Mouse (Mus musculus): ENCODE measurements around the gene 1700025G04Rik. TPM values are rescaled to one million over a fixed set of nuclear protein-coding genes. Genes with fewer than 3 reads are reported as not detected.

Gene 1700025G04Rik
- polyA plus RNA-seq, 1 experiment, result 2.3 TPM

DNA sequence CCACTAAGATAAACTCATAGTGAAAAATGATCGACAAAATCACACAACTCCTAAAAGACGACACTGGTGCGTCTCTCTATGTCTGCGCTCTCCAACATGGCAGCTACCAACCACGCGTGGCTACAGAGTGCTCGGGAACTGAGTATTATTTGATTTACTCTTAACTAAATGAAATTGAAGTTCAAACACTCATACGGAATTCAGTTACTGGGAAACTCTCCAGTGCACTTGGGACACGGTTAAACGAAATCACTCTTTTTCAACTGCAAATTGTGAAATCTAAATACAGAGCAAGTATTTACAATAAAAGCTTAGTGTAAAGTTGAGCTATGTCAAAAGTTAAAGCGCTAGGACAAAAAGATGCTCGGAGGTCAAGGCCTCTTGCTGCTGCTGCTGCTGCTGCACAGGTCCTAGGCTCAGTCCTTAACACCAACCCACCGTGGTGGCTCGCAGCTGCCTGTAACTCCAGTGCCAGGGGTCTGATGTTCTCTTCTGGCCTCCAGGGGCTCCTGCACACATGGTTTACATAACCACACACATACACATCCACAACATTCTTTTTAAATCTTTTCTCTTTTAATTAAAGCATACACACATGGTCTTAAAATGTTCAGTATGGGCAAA, 13.6 kb downstream of the 1700025G04Rik start:
- no peak for DNase-seq (ENCODE audit: low read depth)

- no peak for DNase-seq (ENCODE audit: low read depth)
Observed at GRCm38 (mm10) chr1:152075725-152076124, 14.2 kb downstream of the 1700025G04Rik start.

DNA sequence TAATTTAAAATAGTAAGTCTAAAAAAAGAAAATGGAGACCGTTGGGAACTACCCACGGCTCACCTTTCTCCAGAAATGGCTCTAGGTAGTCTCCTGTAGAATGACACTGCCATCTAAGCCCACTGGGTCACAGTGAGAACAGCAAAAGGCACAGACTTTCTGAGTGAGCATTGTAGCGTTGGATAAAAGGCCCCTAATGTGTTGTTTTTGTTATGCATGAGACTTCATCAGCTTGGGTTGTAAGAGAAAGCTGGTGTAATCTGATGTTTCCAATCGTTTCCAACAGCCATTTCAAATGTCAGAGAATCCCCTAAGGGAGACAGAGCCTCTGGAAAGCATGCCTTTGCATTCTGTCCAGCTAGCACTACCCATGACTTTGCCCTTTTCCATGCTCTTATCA, 19.5 kb downstream of the 1700025G04Rik start:
- DNase-seq (ENCODE audit: low read depth), result no peak

- no peak for DNase-seq (ENCODE audit: low read depth)
Observed at GRCm38 (mm10) chr1:152069745-152070144, 20.2 kb downstream of the 1700025G04Rik start.

- no peak for DNase-seq (ENCODE audit: low read depth)
Observed at GRCm38 (mm10) chr1:152067919-152068318, 22.0 kb downstream of the 1700025G04Rik start.

- no peak for DNase-seq (ENCODE audit: low read depth)
Observed at GRCm38 (mm10) chr1:152065527-152065926, 24.4 kb downstream of the 1700025G04Rik start.

GRCm38 (mm10) chr1:152063357-152064145, 26.4 kb downstream of the 1700025G04Rik start:
- no peak for DNase-seq (ENCODE audit: low read depth)

GRCm38 (mm10) chr1:152061745-152062144, 28.2 kb downstream of the 1700025G04Rik start:
- peak; percentile 95 for DNase-seq (ENCODE audit: low read depth)

DNA sequence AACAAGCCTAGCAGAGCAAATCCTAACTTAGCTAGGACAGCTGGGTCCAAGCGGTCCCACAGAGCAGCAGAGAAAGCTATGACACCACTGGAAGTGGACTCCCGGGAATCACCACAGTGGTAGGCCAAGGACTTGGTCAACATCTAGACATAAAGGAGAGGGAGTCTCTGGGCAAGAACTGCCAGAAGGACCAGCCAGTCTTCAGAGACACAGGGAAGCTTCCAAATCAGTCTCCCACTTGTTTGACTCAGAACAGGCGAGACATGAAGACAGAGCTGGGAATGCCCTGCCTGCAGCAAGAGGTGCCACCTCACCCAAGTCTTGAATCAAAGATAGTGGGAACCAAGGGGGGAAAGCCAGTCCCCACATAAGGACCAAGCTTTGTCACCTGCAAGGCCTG, 29.7 kb downstream of the 1700025G04Rik start:
- no peak for DNase-seq (ENCODE audit: low read depth)

GRCm38 (mm10) chr1:152058776-152059175, 31.1 kb downstream of the 1700025G04Rik start:
- DNase-seq (ENCODE audit: low read depth), result no peak

DNA sequence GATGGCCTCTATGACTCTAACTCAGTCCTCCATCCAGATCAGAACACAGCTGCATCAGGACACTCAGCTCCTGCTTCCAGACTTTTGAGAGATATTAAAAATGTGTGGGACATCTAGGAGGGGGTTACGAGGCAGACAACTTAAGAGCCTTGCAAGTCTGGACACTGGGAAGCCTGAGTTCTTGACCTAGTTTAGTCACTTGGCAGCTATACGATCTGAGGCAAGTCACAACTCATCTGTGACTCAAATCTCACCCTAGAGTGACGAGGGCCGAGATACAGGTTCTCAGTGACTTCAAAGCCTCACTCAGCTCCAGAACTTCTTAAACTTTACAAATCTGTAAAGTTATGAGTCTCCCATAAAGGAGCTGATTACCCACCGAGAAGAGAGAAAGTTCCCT, 36.8 kb downstream of the 1700025G04Rik start:
- no peak for DNase-seq (ENCODE audit: low read depth)

DNA sequence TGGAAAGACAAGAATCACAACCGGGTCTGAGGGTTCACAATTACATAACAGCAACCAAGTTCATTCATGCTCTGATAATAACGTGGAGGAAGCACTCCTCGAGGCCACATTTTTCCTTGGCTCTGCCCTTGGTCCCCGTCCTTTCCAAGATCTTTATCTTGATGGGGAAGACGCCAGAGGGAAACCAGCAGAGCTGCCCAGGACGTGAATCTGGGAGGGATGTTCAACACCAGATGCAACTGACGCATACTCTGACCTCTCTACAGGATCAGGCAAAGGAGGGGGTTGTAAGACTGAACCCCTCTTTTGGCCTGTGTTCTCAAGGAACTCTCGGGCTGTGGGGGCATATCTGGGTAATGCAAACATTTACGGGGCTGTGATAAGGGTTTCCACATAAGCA, 38.1 kb downstream of the 1700025G04Rik start:
- peak; percentile 75 for DNase-seq (ENCODE audit: low read depth)

- no peak for DNase-seq (ENCODE audit: low read depth)
Observed at GRCm38 (mm10) chr1:152050037-152050436, 39.9 kb downstream of the 1700025G04Rik start.

GRCm38 (mm10) chr1:152048291-152048690, 41.6 kb downstream of the 1700025G04Rik start:
- no peak for DNase-seq (ENCODE audit: low read depth)

- DNase-seq (ENCODE audit: low read depth), result no peak
Observed at GRCm38 (mm10) chr1:152047416-152047815, 42.5 kb downstream of the 1700025G04Rik start.

- DNase-seq (ENCODE audit: low read depth), result no peak
Observed at GRCm38 (mm10) chr1:152043453-152043852, 46.5 kb downstream of the 1700025G04Rik start.

DNA sequence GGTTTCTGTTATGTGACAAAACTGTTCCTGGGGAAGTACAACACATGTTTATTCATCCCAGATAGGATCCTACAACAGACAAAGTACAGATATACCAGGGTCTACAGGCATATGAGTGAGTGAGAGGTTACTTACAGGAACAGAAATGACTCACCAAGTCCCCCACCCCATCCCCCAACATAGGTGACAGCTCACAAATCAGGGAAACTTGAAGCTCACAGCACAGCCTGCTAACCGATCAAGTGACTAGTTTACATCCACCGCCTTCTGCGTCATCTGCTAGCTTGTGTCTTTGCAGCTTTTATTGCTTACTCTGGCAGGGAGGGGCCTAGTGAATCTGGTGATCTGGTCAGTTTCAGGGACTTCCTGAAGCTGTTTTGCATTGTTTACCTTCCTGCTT, 47.5 kb downstream of the 1700025G04Rik start:
- no peak for DNase-seq (ENCODE audit: low read depth)

GRCm38 (mm10) chr1:152041005-152041404, 48.9 kb downstream of the 1700025G04Rik start:
- DNase-seq (ENCODE audit: low read depth), result no peak

DNA sequence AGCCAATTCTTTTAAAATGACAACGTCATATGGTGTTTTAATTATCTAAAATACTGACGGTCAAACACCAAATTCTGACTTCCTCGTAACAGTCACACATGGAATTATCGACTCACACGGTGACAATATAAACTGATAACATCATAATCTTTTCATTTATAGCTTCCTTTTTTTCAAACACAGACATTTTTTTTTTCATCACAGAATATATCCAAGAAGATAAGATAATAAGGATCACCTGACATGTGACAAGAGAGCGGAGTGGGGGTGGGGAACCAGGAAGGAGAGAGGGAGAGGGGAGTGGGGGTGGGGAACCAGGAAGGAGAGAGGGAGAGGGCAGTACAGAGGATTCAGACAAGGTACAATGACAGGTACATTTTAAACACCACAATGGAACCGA, 49.9 kb downstream of the 1700025G04Rik start:
- no peak for DNase-seq (ENCODE audit: low read depth)

- DNase-seq (ENCODE audit: low read depth), result no peak
Observed at GRCm38 (mm10) chr1:152039588-152039987, 50.3 kb downstream of the 1700025G04Rik start.

DNA sequence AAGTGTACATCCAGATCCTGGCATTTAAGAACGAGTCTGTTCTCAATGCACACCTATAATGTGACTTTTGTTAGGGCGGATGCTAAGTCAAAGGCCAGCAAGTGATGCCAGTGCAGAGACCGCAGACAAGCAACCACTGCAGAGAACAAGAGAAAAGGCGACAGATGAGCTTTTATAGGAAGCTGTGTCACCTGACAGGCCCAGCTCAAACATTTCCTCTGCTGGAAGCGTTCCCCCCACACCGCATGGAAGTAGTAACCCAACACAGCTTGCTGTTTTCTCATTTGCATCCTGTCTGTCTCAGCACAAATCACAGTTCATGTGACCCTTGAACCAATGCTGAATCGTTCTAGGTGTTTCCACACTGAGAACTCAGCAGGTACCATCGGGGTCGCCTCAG, 51.8 kb downstream of the 1700025G04Rik start:
- no peak for DNase-seq (ENCODE audit: low read depth)

DNA sequence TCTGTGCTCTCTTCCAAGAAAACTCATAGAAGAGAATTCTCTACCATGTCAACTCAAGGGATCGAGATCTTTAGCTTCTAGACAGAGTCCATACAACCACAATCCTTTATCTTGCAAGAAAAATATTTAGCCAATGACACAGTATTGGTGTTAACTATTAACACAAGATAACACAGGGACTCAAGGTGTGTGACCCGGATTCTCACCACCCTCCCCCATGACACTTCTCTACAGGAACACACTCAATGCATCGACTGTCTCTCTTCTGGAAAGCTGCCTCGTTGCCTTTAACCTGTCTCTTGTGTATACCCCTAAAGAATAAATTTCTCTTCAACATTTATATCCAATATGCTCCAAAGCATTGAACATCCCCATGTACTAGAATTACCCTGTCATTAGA, 52.3 kb downstream of the 1700025G04Rik start:
- no peak for DNase-seq (ENCODE audit: low read depth)

DNA sequence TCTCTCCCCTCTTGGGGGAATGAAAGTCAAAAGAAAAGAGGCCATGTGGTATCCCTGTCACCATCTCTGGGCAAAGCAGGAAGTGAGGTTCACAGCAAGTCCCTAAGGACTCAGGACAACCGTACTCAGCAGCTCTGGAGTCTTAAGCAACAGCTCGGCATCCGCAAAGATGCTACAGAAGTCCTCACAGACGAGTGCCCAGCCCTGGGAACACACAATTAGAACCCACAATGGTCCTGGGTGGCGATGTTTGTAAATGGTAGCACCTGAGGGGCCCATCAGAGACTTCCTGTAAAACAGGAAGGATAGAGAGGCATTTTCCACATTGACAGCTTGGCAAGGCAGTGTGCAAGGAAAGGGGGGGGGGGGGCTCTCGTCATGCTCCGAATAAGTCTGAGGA, 55.2 kb downstream of the 1700025G04Rik start:
- no peak for DNase-seq (ENCODE audit: low read depth)

Data from gonadal fat pad, adult 2 months (tissue).